Mouse (Mus musculus): ENCODE results near the gene Sorcs2.
A peak's percentile ranks its signal among the peaks of the same experiment; 100 is the strongest.

Gene Sorcs2

GRCm38 (mm10) chr5:36069503-36070360, 328.2 kb downstream of the Sorcs2 start:
- DNase-seq (ENCODE audit: low spot score in 2 of 2), result no peak

DNA sequence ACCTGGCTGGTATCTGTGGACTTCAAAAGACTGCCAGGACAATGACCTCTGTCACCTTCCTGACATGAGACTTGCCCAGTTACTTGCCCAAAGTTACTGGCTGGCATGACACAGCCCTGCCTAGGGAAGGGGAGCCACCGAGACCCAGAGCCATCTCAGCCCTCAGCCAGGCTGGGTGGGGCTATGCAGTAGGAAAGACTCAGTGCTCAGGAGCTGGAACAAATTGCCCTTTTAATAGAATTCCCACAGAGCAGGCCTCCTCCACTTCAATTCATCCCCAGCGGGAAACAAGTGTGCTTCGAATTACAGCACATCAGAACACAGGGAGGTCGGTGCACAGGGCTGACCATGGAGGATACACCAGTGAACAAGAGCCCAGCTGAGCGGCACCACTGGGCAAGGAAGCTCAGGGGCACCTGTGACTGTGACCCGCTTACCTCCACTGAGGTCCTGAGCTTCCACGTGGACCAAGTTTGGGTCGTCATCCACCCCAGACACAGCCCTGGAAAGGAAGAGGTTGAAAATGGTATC, 330.2 kb downstream of the Sorcs2 start:
- no peak for DNase-seq (ENCODE audit: low spot score in 2 of 2)

- no peak for DNase-seq (ENCODE audit: low spot score in 2 of 2)
Observed at GRCm38 (mm10) chr5:36057804-36058322, 340.1 kb downstream of the Sorcs2 start.

GRCm38 (mm10) chr5:36056921-36057320, 341.0 kb downstream of the Sorcs2 start:
- no peak for DNase-seq (ENCODE audit: low spot score in 2 of 2)

- DNase-seq (ENCODE audit: low spot score in 2 of 2), result no peak
Observed at GRCm38 (mm10) chr5:36055876-36056275, 342.1 kb downstream of the Sorcs2 start.

- DNase-seq (ENCODE audit: low spot score in 2 of 2), result no peak
Observed at GRCm38 (mm10) chr5:36054498-36054897, 343.4 kb downstream of the Sorcs2 start.

DNA sequence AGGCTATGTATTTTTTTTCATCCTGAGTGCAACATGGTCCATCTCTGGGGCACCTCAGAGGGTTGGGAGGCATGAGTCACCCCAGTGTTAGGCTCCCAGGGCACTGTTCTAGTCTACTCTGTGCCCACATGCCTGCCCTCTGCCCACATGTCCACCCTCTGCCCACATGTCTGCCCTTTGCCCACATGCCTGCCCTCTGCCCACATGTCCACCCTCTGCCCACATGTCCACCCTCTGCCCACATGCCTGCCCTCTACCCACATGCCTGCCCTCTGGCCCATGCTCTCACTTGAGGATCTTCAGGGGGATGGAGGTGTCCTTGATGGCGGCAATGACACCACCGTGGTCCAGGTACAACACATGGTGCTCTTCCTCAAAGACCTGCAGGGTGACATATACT, 354.8 kb downstream of the Sorcs2 start:
- DNase-seq (ENCODE audit: low spot score in 2 of 2), result no peak

DNA sequence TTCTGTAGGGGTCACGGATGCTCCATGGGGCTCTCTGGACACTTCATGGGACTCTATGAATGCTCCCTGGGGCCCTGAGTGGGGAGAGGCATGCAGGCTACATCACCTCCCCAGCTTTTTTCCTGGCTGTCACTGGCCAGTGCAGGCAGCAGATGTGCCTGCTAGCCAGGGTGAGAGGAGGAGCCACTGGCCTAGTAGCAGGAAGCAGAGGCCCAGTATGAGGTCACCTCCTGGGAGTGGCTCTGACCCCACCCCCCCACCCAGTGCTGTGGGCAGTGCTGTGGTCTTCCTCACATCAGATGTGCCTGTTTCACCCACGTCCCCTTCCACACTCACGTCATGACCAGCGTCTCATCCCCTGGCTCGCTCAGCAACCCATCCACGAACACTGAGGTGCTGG, 356.2 kb downstream of the Sorcs2 start:
- no peak for DNase-seq (ENCODE audit: low spot score in 2 of 2)

GRCm38 (mm10) chr5:36041236-36041562, 356.7 kb downstream of the Sorcs2 start:
- no peak for DNase-seq (ENCODE audit: low spot score in 2 of 2)

DNA sequence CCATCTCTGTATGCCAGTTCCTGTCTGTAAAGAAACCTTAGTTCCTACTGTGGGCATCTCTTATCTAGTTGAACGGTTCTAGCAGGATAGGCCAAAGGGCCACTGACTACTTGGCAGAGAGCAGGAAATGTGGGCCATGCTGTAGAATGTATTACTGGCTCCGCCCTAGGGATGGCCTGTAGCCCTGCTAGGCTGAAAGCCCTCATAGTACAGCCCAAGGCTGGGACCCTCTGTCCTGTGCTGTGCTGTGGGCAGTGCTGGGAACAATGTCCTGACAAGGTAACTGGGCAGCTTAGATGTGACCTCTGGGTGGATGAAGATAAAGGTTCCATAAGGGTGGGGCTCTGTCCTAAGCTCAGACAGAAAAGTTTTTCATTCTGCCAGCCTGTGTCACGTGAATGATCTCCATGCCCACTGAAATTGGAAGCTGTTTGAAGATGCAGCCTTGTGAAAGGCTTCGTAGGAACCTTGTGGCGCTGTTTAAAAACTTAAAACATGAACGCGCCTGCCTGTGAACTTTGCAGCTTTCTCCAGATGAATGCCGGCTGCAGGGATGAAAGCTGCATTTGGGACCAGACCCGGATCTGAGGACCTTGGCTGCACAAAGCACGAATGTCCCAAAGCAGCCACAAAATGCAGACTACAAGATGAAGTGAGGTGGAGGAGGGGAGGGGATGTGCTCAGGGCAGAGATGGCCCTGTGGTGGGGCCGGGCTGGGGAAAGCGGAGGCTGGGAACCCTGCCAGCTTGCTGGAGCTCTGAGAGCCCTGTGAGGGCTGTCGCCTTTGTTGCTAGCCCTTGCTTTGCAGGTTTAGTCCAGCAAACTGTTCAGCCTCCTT, 357.3 kb downstream of the Sorcs2 start:
- no peak for DNase-seq (ENCODE audit: low spot score in 2 of 2)

DNA sequence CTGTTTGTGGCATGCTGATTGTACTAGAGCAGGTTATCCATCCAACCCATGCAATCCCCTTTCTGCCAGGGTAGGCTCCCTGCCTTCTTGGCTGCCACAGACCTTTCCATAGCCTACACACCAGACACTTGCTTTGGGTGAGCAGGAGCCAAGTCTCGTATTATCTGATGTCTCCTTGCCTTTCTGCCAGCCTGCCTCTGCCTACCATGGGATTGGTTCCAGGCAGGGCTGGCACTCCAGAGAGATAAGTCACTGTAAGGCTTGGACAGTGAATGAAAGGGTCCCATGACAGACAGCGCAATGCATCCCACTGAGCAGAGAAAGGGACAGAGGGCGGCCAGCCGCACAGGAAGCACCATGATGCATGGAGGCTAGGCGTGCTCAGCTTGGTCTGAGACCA, 358.3 kb downstream of the Sorcs2 start:
- DNase-seq (ENCODE audit: low spot score in 2 of 2), result no peak

GRCm38 (mm10) chr5:36033531-36034426, 364.2 kb downstream of the Sorcs2 start:
- DNase-seq (ENCODE audit: low spot score in 2 of 2), result peak in 1 of 2 experiments; percentile 18

DNA sequence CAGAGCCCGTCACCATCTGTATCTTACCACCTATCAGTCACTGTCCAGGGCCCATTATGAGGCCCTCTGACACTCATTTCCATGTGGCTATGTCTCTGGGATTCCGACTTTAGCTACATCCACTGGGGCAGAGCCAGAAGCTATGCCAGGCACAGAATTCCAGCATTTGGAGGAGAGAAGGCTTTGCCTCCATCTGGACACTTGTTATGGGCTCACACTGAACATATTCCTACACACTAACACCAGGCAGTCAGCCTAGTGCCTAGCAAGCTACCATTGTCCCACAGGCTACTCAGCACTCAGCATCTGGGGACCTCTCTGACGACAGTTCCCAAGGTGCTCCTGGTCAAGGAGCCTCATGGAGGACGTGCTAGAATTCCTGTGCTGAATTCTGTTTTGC, 372.9 kb downstream of the Sorcs2 start:
- no peak for DNase-seq (ENCODE audit: low spot score in 2 of 2)

DNA sequence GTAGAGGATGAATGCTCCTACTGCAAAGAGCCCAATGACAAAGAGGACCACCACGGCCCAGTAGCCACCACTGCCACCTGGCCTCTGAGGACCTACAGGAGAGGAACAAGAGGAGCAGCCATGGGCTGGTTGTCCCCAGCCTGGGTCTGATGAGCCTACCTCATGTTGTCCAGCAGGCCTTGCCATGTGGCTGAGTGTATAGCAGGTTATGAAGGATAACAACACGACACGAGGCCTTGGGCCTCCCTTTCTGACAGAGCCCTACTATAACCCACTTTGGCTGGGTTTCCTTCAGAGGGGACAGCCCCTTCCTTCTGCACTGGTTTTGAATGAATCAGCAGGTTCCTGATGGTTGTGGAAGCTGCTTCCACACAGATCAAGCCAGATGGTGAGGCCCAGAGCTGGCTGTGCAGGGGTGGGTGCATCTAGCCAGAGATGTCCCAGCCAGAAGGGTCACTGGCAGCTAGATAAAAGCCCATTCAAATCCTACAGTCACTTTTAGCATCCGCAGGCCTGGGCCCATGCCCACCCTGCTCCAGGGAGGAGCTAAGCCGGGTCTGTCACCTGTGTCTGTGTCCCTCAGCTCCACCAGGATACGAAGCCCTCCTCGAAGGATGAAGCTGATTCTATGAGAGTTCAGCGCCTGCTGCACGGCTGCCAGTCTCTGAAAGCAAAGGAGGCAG, 373.8 kb downstream of the Sorcs2 start:
- no peak for DNase-seq (ENCODE audit: low spot score in 2 of 2)

GRCm38 (mm10) chr5:36022361-36022760, 375.6 kb downstream of the Sorcs2 start:
- no peak for DNase-seq (ENCODE audit: low spot score in 2 of 2)

GRCm38 (mm10) chr5:36021091-36021490, 376.8 kb downstream of the Sorcs2 start:
- no peak for DNase-seq (ENCODE audit: low spot score in 2 of 2)

DNA sequence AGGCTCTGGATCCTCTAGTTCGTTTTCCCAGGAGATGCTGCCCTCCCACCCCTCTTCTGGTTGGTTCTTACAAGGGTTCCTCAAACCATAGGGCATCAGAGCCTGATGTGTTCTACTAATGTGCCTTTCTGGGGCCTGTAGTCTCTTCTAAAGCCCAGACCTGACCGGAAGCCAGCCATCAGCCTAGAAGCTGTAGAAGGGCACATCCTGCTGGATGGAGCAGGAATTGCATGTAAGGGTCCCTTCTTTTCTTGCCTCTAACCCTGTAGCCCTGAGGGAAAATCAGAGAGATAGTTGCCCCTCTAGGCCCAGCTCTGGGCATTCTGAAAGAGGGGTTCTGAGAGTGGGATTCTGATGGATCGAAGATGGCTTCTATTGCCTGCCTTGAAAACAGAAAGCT, 379.6 kb downstream of the Sorcs2 start:
- no peak for DNase-seq (ENCODE audit: low spot score in 2 of 2)

- no peak for DNase-seq (ENCODE audit: low spot score in 2 of 2)
Observed at GRCm38 (mm10) chr5:36009405-36009804, 388.5 kb downstream of the Sorcs2 start.

- DNase-seq (ENCODE audit: low spot score in 2 of 2), result no peak
Observed at GRCm38 (mm10) chr5:36007649-36008048, 390.3 kb downstream of the Sorcs2 start.

DNA sequence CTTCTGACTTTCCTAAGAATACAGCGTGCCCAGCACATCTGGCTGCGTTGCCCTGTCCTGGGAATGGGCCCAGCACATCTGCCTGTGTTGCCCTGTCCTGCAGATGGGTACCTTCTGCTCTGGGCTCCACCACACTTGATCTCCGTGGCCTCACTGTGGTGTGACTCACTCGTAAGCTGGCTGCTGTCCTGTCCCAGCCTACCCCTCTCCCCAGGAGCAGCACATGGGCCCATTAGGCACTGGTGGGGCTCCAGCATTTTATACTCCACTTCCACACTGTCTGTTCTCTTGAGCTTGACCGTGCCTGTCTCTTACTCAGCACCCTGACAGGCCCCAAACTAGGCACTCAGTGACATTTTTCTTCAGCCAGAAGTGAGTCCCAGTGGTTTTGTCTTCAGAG, 391.4 kb downstream of the Sorcs2 start:
- no peak for DNase-seq (ENCODE audit: low spot score in 2 of 2)

DNA sequence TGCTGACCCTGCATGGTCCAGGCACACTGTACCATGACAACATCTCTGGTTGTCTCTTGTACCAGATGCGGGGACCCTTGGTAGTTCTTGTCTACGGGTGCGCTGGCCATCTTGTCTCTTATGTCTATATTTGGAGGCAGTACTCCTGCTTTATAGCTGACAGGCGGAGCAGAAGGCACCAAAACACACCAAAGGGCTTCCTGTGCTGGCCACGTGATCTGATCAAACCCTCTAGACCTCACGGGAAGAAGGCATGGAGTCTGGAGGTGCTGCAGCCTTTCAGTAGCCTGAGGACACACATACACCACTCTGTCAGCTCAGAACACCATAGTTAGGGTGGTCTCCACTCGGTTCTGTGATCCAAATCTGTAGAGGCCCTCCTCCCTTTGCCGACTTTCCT, 391.8 kb downstream of the Sorcs2 start:
- no peak for DNase-seq (ENCODE audit: low spot score in 2 of 2)
